16 mouse cellular contexts compared by ENCODE assay signal in the genomic region with DNA sequence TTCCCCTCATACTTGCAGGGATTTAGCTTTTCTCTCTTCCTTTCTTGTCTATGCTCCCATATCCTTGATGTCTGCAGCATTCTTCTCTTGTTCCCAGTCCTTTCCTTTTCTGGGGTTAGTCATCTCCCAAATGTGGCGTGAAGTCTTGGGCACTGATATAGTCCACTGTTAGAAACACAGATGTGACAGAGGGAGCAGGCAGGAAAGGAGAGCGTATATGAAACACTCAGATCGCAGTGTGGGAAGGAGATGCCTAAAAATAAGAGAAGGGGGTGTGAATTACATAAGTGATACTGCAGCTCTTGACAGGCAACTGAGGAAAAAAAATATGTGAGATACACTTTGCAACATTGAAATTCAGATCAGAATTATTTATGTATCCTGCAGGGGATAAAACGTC. TPM values are rescaled to one million over a fixed set of nuclear protein-coding genes. Genes with fewer than 3 reads are reported as not detected.
DNase-seq lines count a peak whose midpoint lies in the region.
"Had no signal": no experiment of that assay in that cellular context is flagged by ENCODE, and none has a peak within 500 bp of the region (broad histone marks: within the 10 kb centered on the region; RNA-seq: fewer than 3 reads in every experiment).

No protein-coding gene starts in this region.

- DNase-seq in layer of hippocampus, adult 8-10 months (ENCODE audit: low spot score in 2 of 2): peak; percentile 46 to 69
- no peak for DNase-seq in layer of hippocampus, postnatal 10 days (ENCODE audit: low spot score in 2 of 2)
- peak; percentile 23 to 35 for DNase-seq in frontal cortex, postnatal 10 days (ENCODE audit: low spot score in 2 of 2)
- peak; percentile 48 to 87 for DNase-seq in left cerebral cortex, adult 8-10 months (ENCODE audit: low spot score in 2 of 2)
- DNase-seq in right cerebral cortex, postnatal 36 days (ENCODE audit: low spot score in 2 of 2): peak; percentile 60 to 85
- no peak for DNase-seq in lung, postnatal 10 days
- no peak for DNase-seq in adrenal gland, postnatal 36 days
- DNase-seq: adrenal gland, postnatal 25 days; cerebellum, adult 9-10 months; embryo, embryonic 11 days; gastrocnemius, postnatal 14 days; kidney, adult 9 months; kidney, postnatal 4 days; spleen, adult 18-20 months had no signal

RNA-seq across cellular contexts. Expression of gene Ephx4, which starts 2.8 kb away (rescaled TPM):
- 10 to 100 TPM; 51.5 to 63.5 (median 55.6) TPM for total RNA-seq in layer of hippocampus, adult 8-10 months (2022)
- total RNA-seq in layer of hippocampus, postnatal 10 days (2021): 10 to 100 TPM; 27.7 to 34.9 TPM
- 10 to 100 TPM; 70.6 to 84.4 (median 78.8) TPM for total RNA-seq in left cerebral cortex, adult 8-10 months (2022)
- 1 to 10 TPM in 1 of 2 experiments, under 1 TPM in 1; 0.63 to 2.2 TPM for total RNA-seq in adrenal gland, postnatal 36 days (2021)
- total RNA-seq: megakaryocyte-erythroid progenitor cell, adult 5-6 weeks had no signal

RNA-seq across cellular contexts. Expression of gene Lpcat2b, which starts 26.0 kb away (rescaled TPM):
- under 1 TPM; 0.18 to 0.58 (median 0.25) TPM for total RNA-seq in layer of hippocampus, adult 8-10 months (2022)
- under 1 TPM in 1 of 2 experiments, not detected in 1; 0.25 TPM for total RNA-seq in layer of hippocampus, postnatal 10 days (2021)
- under 1 TPM; 0.14 to 0.55 (median 0.27) TPM for total RNA-seq in left cerebral cortex, adult 8-10 months (2022)
- total RNA-seq in adrenal gland, postnatal 36 days (2021): not detected
- total RNA-seq: adrenal gland, postnatal 25 days; gastrocnemius, postnatal 14 days; megakaryocyte-erythroid progenitor cell, adult 5-6 weeks; midbrain, postnatal 0 days had no signal

RNA-seq across cellular contexts. Expression of gene Btbd8, which starts 32.4 kb away (rescaled TPM):
- 100 to 1,000 TPM; 105 to 118 (median 108) TPM for total RNA-seq in layer of hippocampus, adult 8-10 months (2022)
- 10 to 100 TPM; 91.2 to 91.6 TPM for total RNA-seq in layer of hippocampus, postnatal 10 days (2021)
- 100 to 1,000 TPM; 146 to 156 (median 150) TPM for total RNA-seq in left cerebral cortex, adult 8-10 months (2022)
- total RNA-seq in adrenal gland, postnatal 36 days (2021): 1 to 10 TPM; 5.3 to 7.0 TPM

Comparison
In these comparisons a context has a peak if more than half of its experiments do, and no peak if none do; other contexts are left out.
1. DNase-seq: peak in layer of hippocampus, adult 8-10 months (2 of 2), frontal cortex, postnatal 10 days (2 of 2), left cerebral cortex, adult 8-10 months (2 of 2) and right cerebral cortex, postnatal 36 days (2 of 2); none in layer of hippocampus, postnatal 10 days (0 of 2), lung, postnatal 10 days (single experiment) and adrenal gland, postnatal 36 days (0 of 2).
2. RNA of gene Ephx4, which starts 2.8 kb away (total RNA-seq): 70.6 to 84.4 TPM in left cerebral cortex, adult 8-10 months, 51.5 to 63.5 TPM in layer of hippocampus, adult 8-10 months and 27.7 to 34.9 TPM in layer of hippocampus, postnatal 10 days; 0.63 to 2.2 TPM in adrenal gland, postnatal 36 days; every median in the first group is over 4 times any median in the second.
3. RNA of gene Btbd8, which starts 32.4 kb away (total RNA-seq): 146 to 156 TPM in left cerebral cortex, adult 8-10 months, 105 to 118 TPM in layer of hippocampus, adult 8-10 months and 91.2 to 91.6 TPM in layer of hippocampus, postnatal 10 days; 5.3 to 7.0 TPM in adrenal gland, postnatal 36 days; every median in the first group is over 10 times any median in the second.